Mouse (Mus musculus): ENCODE measurements around the gene Capns1. TPM values are rescaled to one million over a fixed set of nuclear protein-coding genes. Genes with fewer than 3 reads are reported as not detected.
"Not testable (repeated sequence)": the region's sequence is repeated elsewhere in the genome, so short reads cannot be mapped to it uniquely, and the experiment has no call there.

The Capns1 gene
- total RNA-seq (2015), result 319 and 322 TPM in 2 replicates
- total RNA-seq (2017), result 165 and 206 TPM in 2 replicates

DNA sequence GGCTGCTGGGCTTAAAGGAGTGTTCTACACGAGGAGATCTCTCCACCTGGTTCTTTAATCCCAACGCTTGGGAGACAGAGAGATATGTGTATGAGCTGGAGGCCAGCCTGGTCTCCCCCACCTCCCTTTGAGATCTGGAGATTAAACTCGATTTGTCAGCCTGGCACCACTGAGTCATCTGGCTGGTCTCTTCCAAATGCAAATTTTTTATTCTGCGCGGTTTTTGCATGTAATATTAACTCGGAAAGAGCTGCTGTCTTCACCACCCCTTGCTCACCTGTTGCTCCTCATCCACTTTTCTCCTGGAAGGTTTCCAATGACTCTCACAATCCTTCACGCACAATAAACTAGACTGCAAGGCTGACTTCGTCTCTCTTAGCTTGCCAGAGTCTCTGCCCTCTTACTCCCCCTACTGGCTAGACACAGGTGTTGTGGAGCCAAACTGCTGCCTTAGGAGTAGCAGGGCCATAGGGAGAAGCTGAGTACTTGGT is at the start of gene Capns1:
Capns1 (minus strand) TSS at position 331 of the 491 bp plus-strand sequence.
- ATAC-seq (replicated peaks; ENCODE audit: poor library complexity), result peak; percentile 76

DNA sequence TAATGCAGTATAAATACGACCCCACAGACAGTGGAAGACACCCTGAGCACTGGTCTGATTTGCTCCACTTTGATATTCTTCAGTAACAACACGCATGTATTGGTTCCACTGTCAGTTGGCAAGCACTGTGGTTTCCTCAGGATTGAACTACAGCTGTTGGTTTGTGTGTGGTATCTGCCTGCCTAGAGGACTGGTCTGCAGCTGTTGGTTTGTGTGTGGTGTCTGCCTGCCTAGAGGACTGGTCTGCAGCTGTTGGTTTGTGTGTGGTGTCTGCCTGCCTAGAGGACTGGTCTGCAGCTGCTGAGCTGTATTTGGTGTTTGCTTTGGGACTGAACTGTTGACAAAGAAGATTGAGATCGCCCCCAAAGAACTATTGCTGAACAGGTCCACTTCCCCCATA is 38.8 kb upstream of the Capns1 start:
- not testable (repeated sequence) for ATAC-seq (replicated peaks; ENCODE audit: poor library complexity)

DNA sequence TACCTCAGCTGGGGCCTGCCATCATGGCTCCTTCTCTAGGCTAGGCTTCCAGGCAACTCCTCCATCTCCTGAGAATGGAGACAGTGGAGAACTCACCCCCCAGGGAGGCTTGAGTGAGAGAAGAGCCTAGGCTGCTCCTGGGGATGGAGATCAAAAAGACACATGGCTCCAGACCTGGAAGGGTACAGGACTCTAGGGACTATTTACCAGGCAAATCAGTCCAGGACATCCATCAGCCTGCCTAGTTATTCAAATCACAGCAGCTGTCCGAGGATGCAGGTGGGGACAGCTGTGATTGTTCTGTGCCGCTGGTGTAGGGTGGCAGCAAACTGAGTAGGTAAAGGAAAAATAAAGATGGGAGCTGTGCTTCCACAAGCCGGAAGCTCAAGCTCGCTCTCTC is 37.0 kb upstream of the Capns1 start, which contains the start of gene Ovol3:
Ovol3 (minus strand) TSS at position 101 of the 400 bp plus-strand sequence.
- no peak for ATAC-seq (replicated peaks; ENCODE audit: poor library complexity)

DNA sequence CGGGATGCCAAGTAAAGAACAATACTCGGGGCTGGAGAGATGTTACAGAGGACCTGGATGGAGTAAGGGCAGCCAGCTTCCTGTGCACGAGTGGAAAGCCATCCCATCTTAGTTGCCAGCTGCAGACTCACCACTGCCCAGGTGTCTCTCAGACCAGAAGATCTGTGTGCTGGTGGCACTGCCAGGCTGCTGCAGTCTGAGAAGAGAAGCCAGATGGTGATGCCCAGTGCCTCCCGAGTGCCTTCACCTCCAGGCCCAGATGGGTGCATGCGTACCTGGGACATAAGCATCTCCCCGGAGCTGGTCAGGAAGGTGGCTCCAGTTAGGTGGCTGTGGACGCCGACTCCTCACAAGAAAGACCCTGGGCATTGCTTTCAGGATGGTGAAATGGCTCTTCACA is 36.5 kb upstream of the Capns1 start:
- ATAC-seq (replicated peaks; ENCODE audit: poor library complexity), result no peak

DNA sequence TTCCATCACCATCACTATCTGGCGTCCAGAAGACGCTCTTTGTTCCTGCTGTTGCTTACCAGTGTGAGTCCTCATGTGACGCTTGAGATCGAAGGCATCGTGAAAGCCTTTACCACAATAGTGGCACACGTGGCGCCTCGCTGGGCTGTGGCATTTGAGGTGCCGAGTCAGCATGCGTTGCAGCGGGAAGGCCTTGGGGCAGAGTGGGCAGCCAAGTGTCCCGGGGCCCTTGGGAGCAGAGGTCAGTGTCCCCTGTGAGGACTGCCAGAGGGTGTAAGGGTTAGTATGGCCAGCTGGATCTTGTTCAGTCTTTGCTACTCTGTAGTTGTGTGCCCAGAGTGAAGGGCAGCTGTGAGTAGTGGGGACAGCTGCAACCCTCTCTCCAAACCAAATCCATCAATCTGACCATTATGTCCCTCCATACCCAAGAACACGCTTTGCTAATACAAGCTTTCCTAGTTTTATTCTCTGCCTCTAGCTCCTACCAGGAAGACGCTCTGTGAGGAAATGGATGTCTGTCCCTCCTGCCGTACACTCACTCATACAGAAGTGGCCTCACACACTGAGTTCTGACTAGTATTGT is 35.8 kb upstream of the Capns1 start:
- ATAC-seq (replicated peaks; ENCODE audit: poor library complexity), result no peak

DNA sequence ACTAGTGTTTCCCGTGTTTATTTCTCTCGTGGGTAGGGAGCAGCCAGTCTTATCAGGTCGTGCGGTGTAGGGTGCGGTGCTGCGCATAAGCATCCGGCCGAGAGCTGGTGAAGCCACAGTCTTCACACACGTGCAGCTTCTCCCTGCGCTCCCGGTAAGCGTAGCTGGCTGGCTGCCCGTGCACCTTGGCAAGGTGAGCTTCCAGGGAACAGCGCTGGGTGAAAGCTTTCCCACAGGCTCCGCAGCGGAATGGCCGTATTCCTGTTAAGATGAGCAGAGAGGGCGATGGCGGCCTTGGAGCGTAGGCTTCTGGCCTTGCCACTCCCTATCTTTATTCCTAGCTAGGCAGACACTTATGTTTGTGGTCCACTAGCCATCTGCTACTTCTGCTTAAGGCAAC is 34.8 kb upstream of the Capns1 start:
- no peak for ATAC-seq (replicated peaks; ENCODE audit: poor library complexity)

DNA sequence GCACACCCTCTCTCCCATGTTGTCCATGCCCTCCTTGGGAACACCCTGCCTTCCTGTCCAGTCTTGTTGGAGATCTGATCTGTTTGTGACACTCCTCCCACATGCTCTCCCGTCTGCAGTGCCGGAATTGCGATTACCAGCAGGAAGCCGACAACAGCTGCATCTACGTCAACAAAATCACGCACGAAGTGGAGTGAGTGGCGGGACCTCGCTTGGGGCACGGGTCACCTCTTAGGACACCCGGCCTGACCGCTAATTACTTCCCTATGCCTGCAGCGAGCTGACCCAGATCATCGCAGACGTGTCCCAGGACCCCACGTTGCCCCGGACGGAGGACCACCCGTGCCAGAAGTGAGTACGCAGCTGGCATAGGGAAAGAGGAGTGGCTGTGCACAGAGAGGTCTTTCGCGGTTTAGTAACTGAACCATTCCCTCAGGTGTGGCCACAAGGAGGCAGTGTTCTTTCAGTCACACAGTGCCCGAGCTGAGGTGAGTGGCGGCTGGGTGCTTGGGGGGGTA is 34.1 kb upstream of the Capns1 start:
- peak; percentile 58 for ATAC-seq (replicated peaks; ENCODE audit: poor library complexity)

DNA sequence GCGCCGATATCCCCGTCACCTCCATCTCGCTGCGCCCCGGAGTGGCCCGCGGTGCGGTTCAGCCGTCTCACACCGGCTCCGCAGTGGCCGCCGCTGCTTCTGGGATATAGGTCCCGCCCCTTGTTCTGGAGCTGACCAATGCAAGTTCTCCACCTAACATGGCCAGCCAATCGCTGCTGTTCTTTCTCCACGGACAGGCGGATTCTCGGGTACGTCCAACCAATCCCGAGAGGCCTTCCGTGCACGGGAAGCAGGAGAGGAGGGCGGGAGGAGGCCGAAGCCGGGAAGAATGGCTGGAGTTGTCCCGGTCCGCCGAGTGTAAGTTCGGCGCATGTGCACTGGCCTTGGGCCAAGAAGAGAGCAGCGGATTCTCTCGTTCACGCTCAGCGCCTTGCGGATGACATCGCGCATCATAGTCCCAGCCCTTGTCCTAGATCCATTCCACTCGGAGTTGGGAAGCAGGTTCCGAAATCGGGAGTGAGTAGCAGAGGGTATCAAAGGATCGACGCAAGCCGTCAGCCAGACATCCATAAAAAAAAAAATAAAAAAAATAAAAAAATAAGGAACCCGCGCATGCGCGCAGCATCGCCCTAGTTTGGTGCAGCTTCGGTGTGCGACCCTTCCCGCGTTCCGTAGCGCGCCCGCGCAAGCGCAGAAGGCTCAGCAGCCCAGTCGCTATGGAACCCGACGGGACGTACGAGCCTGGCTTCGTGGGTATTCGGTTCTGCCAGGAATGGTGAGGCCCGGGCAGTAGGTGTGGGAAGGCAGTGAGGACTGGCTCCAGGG is 33.3 kb upstream of the Capns1 start, which contains the start of the genes Polr2i and Tbcb:
Polr2i (plus strand) TSS at position 280 of the 786 bp plus-strand sequence.
Tbcb (minus strand) TSS at position 604 of the 786 bp plus-strand sequence.
- ATAC-seq (replicated peaks; ENCODE audit: poor library complexity), result peak; percentile 94

DNA sequence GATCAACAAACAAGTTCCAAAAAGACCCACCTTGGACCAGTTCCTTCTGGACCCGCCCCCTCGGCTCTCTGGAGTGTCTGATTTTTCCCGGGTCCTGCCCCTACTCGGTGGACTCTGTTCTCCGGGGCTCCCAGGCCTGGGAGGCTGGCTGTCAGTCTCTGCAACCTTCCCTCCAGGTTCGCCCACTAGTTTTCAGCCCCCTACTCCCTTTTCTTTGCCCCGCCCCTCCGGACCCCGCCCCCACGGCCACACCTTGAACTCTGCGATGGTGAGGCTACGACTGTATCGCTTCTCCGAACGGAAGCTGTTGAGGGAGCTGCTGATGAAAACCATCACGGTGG is 32.7 kb upstream of the Capns1 start:
- no peak for ATAC-seq (replicated peaks; ENCODE audit: poor library complexity)

DNA sequence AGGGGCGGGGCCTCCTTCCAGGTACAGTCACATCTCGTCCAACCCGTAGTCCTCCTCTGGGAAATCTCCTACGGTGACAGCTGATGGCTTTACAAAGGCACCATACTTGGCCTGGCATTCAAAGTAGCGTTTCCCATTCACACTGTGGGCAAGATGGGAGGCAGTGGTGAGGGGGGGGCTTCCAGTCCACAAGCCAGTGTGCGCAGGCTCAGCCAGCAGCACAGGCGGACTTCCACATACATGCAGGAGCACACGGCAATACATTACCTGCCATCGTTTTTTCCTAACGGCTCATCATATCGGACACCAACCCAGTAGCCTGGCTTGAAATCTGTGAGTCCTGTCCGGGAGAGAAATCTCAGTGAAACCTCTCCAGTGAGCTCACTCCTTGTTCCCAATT is 25.6 kb upstream of the Capns1 start:
- ATAC-seq (replicated peaks; ENCODE audit: poor library complexity), result no peak

DNA sequence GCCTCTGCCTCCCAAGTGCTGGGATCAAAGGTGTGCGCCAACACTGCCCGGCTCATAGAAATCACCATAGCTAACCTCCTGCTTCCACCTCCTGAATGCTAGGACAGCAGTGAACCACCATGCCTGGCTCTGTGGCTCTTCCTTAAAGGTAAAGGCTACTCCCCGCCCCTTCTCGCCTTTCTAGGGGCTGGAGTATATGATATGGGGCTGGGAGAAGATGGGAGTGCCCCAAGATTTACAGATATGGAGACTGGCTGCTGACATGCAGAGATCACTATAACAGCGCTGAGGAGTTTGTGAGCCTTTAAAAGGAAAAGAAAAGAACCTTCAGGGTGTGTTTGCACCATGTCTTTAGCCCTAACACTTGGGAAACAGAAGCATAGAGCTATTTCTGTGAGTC is 23.6 kb upstream of the Capns1 start:
- no peak for ATAC-seq (replicated peaks; ENCODE audit: poor library complexity)

DNA sequence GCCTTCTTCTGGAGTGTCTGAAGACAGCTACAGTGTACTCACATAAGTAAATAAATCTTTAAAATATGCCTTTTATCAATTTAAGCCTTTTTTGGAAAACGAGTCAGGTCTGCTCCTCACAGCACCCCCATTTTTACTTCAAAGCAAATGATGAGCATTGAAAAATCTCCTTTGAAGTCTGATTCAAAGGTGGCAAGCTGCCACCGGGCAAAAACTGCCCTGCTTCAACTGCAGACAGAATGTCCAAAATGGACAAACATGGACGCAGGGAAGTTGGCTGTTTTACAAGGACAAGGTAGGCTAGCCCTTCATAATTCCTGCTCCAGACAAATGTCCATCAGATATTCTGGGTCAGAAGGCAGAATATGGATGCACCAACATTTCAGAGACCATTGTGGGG is 22.8 kb upstream of the Capns1 start:
- ATAC-seq (replicated peaks; ENCODE audit: poor library complexity), result no peak

DNA sequence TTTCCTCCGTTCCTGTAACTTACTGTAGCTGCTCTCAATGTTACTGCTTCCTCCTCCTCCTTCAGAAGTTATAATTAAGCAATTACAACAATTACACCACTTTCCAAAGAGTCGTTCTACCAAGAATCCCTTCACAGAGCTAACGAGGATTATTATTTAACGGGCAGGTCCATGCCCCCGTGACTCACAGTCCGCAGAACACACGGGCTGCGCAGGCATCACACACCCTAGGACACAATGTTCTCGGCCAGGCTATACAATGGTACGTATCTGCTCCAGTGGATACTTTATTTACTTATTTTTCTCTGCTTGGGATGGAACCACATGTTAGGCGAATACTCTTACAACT is 21.4 kb upstream of the Capns1 start:
- no peak for ATAC-seq (replicated peaks; ENCODE audit: poor library complexity)

DNA sequence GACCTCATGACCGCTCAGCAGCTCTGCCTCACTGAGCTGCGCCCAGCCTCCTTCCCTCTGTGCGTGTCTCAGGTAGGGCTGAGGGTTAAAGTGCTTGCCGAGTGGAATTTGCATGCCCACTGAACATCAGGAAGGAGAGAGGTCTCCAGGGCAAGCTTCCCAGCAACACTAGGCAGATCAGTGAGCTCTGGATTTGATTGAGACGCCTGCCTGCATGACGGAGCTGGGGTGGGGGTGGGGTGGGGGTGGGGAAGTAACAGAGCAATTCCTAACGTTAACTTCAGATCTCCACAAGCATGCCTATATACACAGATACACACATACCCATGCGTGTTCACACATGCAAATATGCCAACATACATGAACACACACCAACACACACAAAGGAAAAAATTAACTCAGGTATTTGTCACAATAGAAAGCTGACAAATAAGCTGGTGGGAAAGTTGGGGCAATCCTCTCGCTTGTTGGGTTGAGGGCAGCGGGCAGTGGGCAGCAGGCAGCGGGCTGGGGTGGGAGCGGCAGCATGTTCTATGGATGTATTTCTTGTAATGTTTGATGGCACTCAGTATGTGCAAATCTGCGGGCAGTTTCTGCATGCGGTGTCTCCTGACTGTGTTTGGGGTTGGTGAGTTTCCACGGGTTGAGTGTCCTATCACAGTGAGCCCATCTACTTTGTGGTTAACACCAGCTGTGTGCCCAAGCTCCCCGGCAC is 20.8 kb upstream of the Capns1 start:
- peak; percentile 80 for ATAC-seq (replicated peaks; ENCODE audit: poor library complexity)

DNA sequence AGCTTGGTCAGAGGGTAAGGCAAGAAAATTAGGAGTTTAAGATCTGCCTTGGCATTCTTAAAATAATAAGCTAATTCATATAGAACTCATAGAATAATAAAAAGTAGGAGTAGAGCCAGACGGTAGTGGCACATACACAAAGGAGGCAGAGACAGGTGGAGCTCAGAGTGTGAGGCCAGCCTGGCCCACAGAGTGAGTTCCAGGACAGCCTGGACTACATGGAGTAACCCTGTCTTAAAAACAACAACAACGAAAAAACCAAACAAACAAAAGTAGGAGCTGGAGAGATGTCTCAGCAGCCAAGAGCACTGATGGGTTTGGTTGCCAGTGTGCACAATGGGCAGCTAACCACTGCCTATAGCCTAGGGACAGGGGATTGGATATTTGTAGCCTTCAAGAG is 18.7 kb upstream of the Capns1 start:
- no peak for ATAC-seq (replicated peaks; ENCODE audit: poor library complexity)

DNA sequence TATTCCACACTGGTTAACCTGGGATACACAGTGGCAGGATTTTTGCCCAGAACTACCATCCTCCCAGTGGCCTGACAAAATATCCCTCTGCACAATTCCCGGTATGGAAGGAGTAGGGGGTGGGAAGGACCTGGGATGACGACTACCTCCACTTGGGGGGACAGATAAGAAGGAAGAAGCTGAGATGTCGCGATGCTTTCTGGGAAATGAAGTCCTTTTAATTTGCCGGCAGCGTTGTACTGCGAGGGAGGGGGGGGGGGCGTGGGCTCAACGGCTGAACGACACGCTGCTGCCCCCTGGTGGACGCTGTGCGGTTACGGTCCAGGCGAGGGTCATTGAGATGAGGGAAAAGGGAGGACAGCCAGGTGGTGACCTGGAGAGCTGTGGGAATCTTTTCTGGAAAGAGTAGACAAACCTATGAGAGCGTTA is 18.1 kb upstream of the Capns1 start:
- ATAC-seq (replicated peaks; ENCODE audit: poor library complexity), result peak; percentile 80

DNA sequence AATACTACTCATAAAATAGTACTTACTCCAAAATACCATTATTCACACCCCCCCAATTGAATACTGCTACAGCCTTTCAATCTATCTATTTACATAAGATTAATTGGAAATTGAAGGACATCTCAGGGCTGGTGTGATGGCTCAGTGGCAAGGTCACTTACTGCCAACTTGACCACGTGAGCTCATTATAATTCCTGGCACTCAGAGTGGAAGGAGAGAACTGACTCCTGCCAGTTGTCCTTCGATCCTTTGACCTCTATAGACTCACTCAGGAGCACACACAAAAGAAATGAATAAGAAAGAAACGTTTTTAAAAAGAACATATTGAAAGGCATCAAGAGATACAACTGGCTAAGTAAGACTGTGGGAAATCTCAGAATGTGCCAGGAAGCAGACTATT is 17.3 kb upstream of the Capns1 start:
- no peak for ATAC-seq (replicated peaks; ENCODE audit: poor library complexity)

DNA sequence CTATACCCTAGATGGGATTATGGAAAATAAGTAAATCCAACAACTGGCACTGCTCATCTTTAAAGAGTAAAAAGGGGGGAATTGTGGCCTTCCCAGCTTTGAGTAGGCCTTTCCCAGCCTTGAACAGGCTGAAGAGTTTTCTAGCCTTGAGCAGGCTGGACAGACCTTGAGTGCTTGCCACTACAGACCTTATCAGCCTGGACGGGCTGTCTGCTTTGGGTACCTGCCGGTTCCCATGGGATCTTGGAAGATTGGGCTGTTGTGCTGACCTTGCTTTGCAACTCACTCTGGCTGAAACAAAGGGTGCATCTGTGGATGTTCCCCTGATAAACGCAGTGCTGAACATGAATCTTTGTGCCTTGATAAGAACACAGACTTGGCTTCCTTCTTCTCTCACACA is 15.3 kb upstream of the Capns1 start:
- no peak for ATAC-seq (replicated peaks; ENCODE audit: poor library complexity)

DNA sequence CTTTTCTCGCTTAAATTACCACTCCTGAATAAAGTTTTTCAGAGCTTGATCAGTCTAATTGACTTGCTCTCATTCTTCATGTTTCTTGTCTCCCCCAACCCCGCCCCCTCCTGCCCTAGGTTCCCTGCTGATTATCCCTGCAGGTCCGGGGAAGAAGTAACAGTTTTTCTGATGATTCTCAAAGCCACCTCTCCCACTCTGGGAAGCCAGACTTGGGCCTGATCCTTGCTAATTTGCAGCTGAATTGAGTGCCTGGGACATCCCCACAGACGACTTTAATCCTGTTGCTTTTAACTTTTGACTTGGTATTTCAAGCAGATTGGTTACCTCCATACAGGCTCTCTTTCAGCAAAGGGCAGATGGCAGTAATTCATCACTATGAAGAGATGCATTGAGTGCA is 12.4 kb upstream of the Capns1 start:
- ATAC-seq (replicated peaks; ENCODE audit: poor library complexity), result no peak

DNA sequence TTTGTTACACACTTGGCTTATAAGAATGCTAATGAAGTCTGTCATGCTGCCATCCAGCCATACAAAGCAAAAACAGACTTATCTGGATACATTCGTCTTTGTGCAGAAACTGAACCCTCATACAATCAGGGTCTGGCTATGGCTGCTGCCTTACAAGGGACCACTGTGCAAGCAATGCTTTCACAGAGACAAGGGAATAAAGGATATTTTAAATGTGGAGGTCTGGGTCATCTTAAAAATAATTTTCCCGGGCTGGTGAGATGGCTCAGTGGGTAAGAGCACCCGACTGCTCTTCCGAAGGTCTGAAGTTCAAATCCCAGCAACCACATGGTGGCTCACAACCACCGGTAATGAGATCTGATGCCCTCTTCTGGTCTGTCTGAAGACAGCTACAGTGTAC is 7.8 kb upstream of the Capns1 start:
- not testable (repeated sequence) for ATAC-seq (replicated peaks; ENCODE audit: poor library complexity)

DNA sequence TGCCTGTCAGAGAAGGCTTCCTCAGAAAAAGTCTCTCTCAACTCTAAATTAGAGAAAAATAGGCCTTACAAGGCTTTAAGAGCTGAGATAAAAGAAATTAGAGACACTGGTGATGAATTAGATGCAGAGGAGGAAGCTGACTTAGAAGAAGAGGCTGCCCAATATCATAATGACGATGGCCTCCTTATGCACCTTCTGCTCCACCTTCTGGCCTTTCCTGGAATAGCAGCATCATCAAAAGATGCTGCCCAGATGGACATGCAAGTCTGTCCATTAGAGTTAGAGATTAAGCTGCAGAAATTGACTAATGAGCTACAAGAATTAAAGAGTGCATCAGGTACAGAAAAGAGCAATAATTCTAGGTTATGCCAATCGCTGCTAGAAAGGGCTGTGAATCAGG is 6.8 kb upstream of the Capns1 start:
- peak; percentile 99 for ATAC-seq (replicated peaks; ENCODE audit: poor library complexity)

DNA sequence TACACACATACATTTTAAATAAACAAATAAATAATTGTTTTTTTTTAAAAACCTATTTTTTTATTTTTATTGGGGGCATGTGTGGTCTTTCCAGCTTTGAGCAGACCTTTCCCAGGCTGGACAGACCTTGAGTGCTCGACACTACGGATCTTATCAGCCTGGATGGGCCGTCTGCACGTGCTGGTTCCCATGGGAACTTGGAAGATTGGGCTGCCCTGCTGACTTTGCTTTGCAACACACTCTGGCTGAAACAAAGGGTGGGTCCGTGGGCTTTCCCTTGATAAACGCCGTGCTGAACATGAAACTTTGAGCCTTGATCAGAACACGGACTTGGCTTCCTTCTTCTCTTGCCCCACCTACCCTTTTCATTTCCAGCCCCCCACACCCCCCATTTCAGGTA is 5.8 kb upstream of the Capns1 start:
- ATAC-seq (replicated peaks; ENCODE audit: poor library complexity), result no peak

All from megakaryocyte progenitor cell, adult 5-6 weeks (primary cell).